Mouse (Mus musculus) CD4-positive, CD25-positive, alpha-beta regulatory T cell, adult 9 weeks (primary cell): Measurements from ENCODE around the gene Fn3krp. TPM values are rescaled to one million over a fixed set of nuclear protein-coding genes. Genes with fewer than 3 reads are reported as not detected.

Experiments
- polyA plus RNA-seq: library from polyadenylated mRNA; unstranded; fragments of 100-300 nt; shearing (Covaris generic); gene quantifications from one replicate; pipeline ENCODE4 v1.2.1, GENCODE M21; 2017

Fn3krp gene
- 0.89 TPM for polyA plus RNA-seq

GRCm38 (mm10) chr11:121420830-121421552 lies at the start of gene Fn3krp:
Gene Fn3krp (plus strand): TSS chr11:121421401.

GRCm38 (mm10) chr11:121387750-121388553 lies 33.2 kb upstream of the Fn3krp start, which contains the start of gene Rab40b:
Gene Rab40b (minus strand): TSS chr11:121388251.

GRCm38 (mm10) chr11:121434156-121435155 lies 13.3 kb downstream of the Fn3krp start, which contains the start of gene Fn3k:
Gene Fn3k (plus strand): TSS chr11:121434913.

GRCm38 (mm10) chr11:121451753-121452635 lies 30.8 kb downstream of the Fn3krp start, which contains the start of gene Tbcd:
Gene Tbcd (plus strand): TSS chr11:121451949.

Other genes with a start within 250 kb of the Fn3krp start
- gene Hexdc, start 217.0 kb upstream of the Fn3krp start, polyA plus RNA-seq, result 2.6 TPM
- gene Ogfod3, start 216.7 kb upstream of the Fn3krp start, polyA plus RNA-seq, result 9.8 TPM
- gene Cybc1, start 192.1 kb upstream of the Fn3krp start, polyA plus RNA-seq, result 132 TPM
- 40.3 TPM for gene Narf, start 184.1 kb upstream of the Fn3krp start, polyA plus RNA-seq
- gene Foxk2, start 161.4 kb upstream of the Fn3krp start, polyA plus RNA-seq, result 2.3 TPM
- gene Wdr45b, start 67.0 kb upstream of the Fn3krp start, polyA plus RNA-seq, result 55.0 TPM
- not detected for gene Rab40b, start 33.1 kb upstream of the Fn3krp start, polyA plus RNA-seq
- gene Fn3k, start 13.5 kb downstream of the Fn3krp start, polyA plus RNA-seq, result 0.50 TPM
- 42.5 TPM for gene Tbcd, start 30.5 kb downstream of the Fn3krp start, polyA plus RNA-seq
- gene Zfp750, start 97.9 kb downstream of the Fn3krp start, polyA plus RNA-seq, result 0.56 TPM